Mouse (Mus musculus) activated CD4-positive, CD25-positive, alpha-beta regulatory T cell (primary cell): ENCODE data around the gene Kcnmb1. TPM values are rescaled to one million over a fixed set of nuclear protein-coding genes. Genes with fewer than 3 reads are reported as not detected.

Source experiments
- polyA plus RNA-seq, 2 experiments: library from polyadenylated mRNA; unstranded; fragments of 100-300 nt; shearing (Covaris generic); gene quantifications; one replicate each; pipeline ENCODE4 v1.2.1; 2017

Kcnmb1 gene
- under 1 TPM; 0.23 to 0.76 TPM for polyA plus RNA-seq

DNA sequence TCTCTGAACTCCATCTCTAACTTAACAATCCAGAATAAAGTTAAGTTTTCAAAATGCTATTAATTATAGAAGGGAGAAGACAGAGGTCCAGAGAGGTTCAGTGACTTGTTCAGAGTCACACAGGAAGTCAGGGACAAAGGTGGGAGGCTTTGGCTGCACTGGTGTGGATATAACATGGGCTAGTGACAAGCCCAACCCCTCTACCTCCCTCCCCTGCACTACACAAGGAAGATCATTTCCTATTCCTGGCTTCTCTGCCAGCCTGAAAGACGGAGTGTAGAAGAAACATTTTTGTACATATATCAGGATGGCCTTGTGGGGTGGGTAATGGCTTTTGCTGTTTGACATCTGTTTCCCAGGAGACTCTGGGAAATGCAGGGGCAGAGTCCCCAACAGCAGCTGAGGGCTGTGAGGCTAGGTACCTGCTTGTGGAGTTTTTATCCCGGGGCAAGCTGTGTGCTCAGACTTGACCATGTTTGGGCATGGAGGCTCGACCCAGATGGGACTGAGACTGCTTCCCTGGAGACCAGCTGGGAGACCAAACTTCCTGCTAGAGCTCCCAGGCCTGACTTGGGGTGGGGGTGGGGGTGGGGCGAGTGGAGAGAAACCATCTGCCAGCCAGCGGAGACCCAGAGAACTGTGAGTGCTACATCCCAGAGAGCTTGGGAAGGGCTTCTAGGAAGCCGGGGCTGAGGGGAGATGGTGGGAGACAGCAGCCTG lies at the start of gene Kcnmb1:
Gene Kcnmb1, plus strand, starts transcription at position 326 of the 720 bp plus-strand sequence.

DNA sequence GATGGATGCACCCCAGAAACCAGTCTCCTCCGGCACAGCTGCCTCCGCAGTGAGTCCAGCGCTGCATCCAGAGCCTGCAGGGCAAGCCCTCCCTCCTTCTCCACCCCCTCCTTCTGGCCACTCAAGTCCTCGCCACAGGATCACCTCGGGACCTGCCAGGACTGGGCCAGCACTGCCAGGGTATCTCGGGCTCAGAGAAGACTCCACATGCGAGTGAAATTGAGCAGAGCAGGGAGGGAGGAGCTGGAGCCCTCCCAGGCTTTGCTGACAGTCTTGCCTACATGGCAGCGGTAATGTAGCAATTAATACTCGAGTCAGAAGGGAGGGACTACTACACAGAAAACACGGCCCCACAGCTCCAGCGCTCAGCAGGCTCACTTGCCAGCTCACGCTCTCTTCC lies 30.1 kb downstream of the Kcnmb1 start, which contains the start of gene Kcnip1:
Gene Kcnip1, minus strand, starts transcription at position 215 of the 400 bp plus-strand sequence.

Other genes with a start within 250 kb of the Kcnmb1 start
- under 1 TPM in 1 of 2 experiments, not detected in 1; 0.07 TPM for gene Kcnip1, start 30.1 kb downstream of the Kcnmb1 start, polyA plus RNA-seq
- gene Lcp2, start 83.9 kb downstream of the Kcnmb1 start, polyA plus RNA-seq = 100 to 1,000 TPM; 400 to 426 TPM
- gene 4930469K13Rik, start 135.5 kb downstream of the Kcnmb1 start, polyA plus RNA-seq = 1 to 10 TPM; 1.2 to 5.7 TPM
- gene Foxi1, start 245.1 kb downstream of the Kcnmb1 start, polyA plus RNA-seq = not detected